Mouse (Mus musculus) myocyte (in vitro differentiated cells): ENCODE measurements around the gene Mvb12b. TPM values are rescaled to one million over a fixed set of nuclear protein-coding genes. Genes with fewer than 3 reads are reported as not detected.
A peak's percentile ranks its signal among the peaks of the same experiment; 100 is the strongest.

Experiments used
- H3K27me3 ChIP-seq: one replicate; pipeline ENCODE4 v1.6.1; 2011; ENCODE audit not compliant: control insufficient read depth, insufficient read depth, insufficient read length
- H3K36me3 ChIP-seq: one replicate; pipeline ENCODE4 v1.6.1; 2011; ENCODE audit not compliant: control insufficient read depth, insufficient read depth
- H3K4me2 ChIP-seq: one replicate; pipeline ENCODE4 v1.6.1; 2011; ENCODE audit warnings: low read depth, control low read depth
- H3K4me3 ChIP-seq: one replicate; pipeline ENCODE4 v1.5.1; 2011; ENCODE audit warnings: mild to moderate bottlenecking, control low read depth, moderate library complexity
- H3K79me2 ChIP-seq: one replicate; pipeline ENCODE4 v1.6.1; 2011; ENCODE audit not compliant: control insufficient read depth, insufficient read depth
- H3ac ChIP-seq: one replicate; pipeline ENCODE4 v1.6.1; 2011; ENCODE audit not compliant: control insufficient read depth, insufficient read length
- CEBPB ChIP-seq: IDR thresholded peaks from 2 replicates; pipeline ENCODE4 v1.6.1; 2011; ENCODE audit warnings: mild to moderate bottlenecking, moderate library complexity; ENCODE audit not compliant: poor library complexity, insufficient read depth, severe bottlenecking
- E2F4 ChIP-seq: IDR thresholded peaks from one replicate; pipeline ENCODE4 v1.6.1; 2011; ENCODE audit warnings: mild to moderate bottlenecking, control low read depth, moderate library complexity; ENCODE audit not compliant: insufficient read depth
- MAX ChIP-seq: IDR thresholded peaks from one replicate; pipeline ENCODE4 v1.6.1; 2011; ENCODE audit warnings: low read depth, mild to moderate bottlenecking, control low read depth
- MYOD1 ChIP-seq, 3 experiments: IDR thresholded peaks; one replicate each; pipeline ENCODE4 v1.6.1; 2011; ENCODE audit warnings: control low read depth in 2 of 3, low read depth in 2 of 3, mild to moderate bottlenecking in 2 of 3, moderate library complexity in 1 of 3; ENCODE audit not compliant: insufficient read length in 2 of 3, control insufficient read depth in 1 of 3
- MYOG ChIP-seq, 3 experiments: IDR thresholded peaks; one replicate each; pipeline ENCODE4 v1.6.1; 2011; ENCODE audit warnings: control low read depth in 2 of 3, low read depth in 2 of 3, mild to moderate bottlenecking in 2 of 3; ENCODE audit not compliant: insufficient read length in 2 of 3, control insufficient read depth in 1 of 3, insufficient read depth in 1 of 3
- POLR2A ChIP-seq: IDR thresholded peaks from one replicate; pipeline ENCODE4 v1.6.1; 2011; ENCODE audit warnings: low read depth, mild to moderate bottlenecking, control low read depth, moderate library complexity; ENCODE audit not compliant: insufficient read length
- POLR2AphosphoS2 ChIP-seq: IDR thresholded peaks from one replicate; pipeline ENCODE4 v1.6.1; 2011; ENCODE audit warnings: low read depth, control low read depth; ENCODE audit not compliant: insufficient read length
- REST ChIP-seq: IDR thresholded peaks from one replicate; pipeline ENCODE4 v1.6.1; 2011; ENCODE audit warnings: mild to moderate bottlenecking, control low read depth, moderate library complexity; ENCODE audit not compliant: insufficient read depth, insufficient read length
- SRF ChIP-seq: IDR thresholded peaks from one replicate; pipeline ENCODE4 v1.6.1; 2011; ENCODE audit warnings: low read depth; ENCODE audit not compliant: control insufficient read depth, insufficient read length
- TCF12 ChIP-seq: IDR thresholded peaks from one replicate; pipeline ENCODE4 v1.6.1; 2011; ENCODE audit warnings: mild to moderate bottlenecking, control low read depth; ENCODE audit not compliant: poor library complexity, insufficient read depth, severe bottlenecking
- TCF3 ChIP-seq: IDR thresholded peaks from one replicate; pipeline ENCODE4 v1.6.1; 2011; ENCODE audit warnings: low read depth, control low read depth; ENCODE audit not compliant: insufficient read length
- USF1 ChIP-seq: IDR thresholded peaks from one replicate; pipeline ENCODE4 v1.6.1; 2011; ENCODE audit warnings: low read depth, mild to moderate bottlenecking, control low read depth, moderate library complexity
- polyA plus RNA-seq: library from polyadenylated mRNA; unstranded; fragments of >200 nt; fragmentation: generic; extraction: Trizol; gene quantifications from one replicate; pipeline ENCODE4 v1.2.1, GENCODE M21; 2012; ENCODE audit warnings: missing spikeins

Mvb12b gene
- polyA plus RNA-seq, 1 experiment: 14.5 TPM

DNA sequence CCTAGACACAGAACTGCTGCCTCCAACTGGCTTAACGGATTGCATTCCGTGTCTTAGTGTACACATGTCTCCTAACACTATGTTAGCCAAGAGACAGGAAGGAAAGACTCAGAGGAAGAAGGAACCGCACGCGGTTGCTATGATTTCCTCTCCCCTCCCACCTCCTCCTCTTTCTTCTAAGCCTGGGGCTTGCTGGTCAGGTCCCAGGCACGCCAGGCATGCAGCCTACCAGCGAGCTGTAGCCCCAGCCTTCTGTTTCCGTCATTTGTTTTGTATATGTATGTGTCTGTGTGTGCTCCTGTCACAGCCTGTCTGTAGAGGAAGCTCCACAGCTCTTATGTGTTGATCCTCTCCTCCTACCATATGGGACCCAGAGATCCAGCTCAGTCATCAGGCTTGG is 20.6 kb upstream of the Mvb12b start:
- Histone ChIP-seq H3K27me3 (no peaks in the 10 kb centered on the region), H3K36me3 (no peaks in the 10 kb centered on the region), H3K4me2 (no peak overlapping the region), H3K79me2 (no peaks in the 10 kb centered on the region), H3ac (no peak overlapping the region), H3K4me3 (no peak overlapping the region)
- TF ChIP-seq POLR2A (no peak), MYOD1 (IDR thresholded peaks at IDR 0.05; ENCODE audit: control insufficient read depth in 1 of 3, insufficient read length in 2 of 3, low read depth in 2 of 3) (no peak), TCF12 (no peak), USF1 (no peak), MYOG (IDR thresholded peaks at IDR 0.05; ENCODE audit: control insufficient read depth in 1 of 3, insufficient read depth in 1 of 3, insufficient read length in 2 of 3, low read depth in 2 of 3) (no peak), CEBPB (no peak)

GRCm38 (mm10) chr2:33907174-33907573 is 19.4 kb upstream of the Mvb12b start:
- Histone ChIP-seq H3ac (no peak overlapping the region), H3K27me3 (no peaks in the 10 kb centered on the region), H3K4me3 (no peak overlapping the region), H3K4me2 (no peak overlapping the region), H3K36me3 (no peaks in the 10 kb centered on the region), H3K79me2 (no peaks in the 10 kb centered on the region)
- TF ChIP-seq MYOG (IDR thresholded peaks at IDR 0.05; ENCODE audit: control insufficient read depth in 1 of 3, insufficient read depth in 1 of 3, insufficient read length in 2 of 3, low read depth in 2 of 3) (no peak), MYOD1 (IDR thresholded peaks at IDR 0.05; ENCODE audit: control insufficient read depth in 1 of 3, insufficient read length in 2 of 3, low read depth in 2 of 3) (peak in 1 of 3 experiments; percentile 26)

DNA sequence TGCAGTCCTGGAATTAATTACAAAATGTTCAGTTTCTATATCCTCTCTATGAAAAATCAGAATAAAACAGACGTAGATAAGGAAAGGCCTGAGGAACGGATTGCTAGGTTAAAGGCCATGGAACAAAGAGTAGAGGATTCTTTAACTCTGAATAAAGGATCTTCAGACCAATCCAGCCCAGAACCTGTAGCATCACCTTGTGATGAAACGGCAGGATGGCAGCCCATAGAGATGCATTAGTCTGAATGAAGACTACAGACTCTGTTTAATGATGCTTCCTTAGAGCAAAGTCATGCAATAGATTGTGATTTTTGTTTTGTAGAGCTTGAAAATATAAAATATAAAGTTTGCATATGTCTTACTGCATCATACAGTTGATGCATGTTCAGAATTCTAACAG is 8.1 kb upstream of the Mvb12b start:
- Histone ChIP-seq H3K4me3 (no peak overlapping the region), H3K27me3 (peaks cover 6% of the 10 kb centered on the region), H3K36me3 (no peaks in the 10 kb centered on the region), H3K79me2 (no peaks in the 10 kb centered on the region), H3K4me2 (no peak overlapping the region), H3ac (no peak overlapping the region)
- TF ChIP-seq POLR2A (no peak), USF1 (no peak)

DNA sequence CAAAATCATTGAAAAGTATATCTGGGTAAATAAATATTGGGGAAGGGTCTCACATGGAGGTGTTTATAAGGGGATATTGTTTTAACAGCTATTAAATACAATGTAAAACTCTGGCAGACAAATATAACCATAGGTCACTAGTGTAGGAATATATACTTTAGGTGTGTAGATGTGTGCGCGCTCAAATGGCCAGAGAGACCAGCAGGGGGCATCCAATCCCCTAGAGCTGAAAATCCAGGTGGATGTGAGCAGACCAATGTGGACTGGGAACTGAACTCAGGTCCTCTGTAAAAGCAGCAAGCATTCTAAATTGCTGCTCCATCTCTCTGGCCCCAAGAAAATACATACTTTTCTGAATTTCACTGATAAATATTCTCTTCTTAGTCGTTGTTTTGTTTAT is 5.4 kb upstream of the Mvb12b start:
- no peaks in the 10 kb centered on the region for H3K79me2 ChIP-seq
- H3ac ChIP-seq: no peak overlapping the region
- H3K27me3 ChIP-seq: peaks cover 6% of the 10 kb centered on the region
- H3K36me3 ChIP-seq: no peaks in the 10 kb centered on the region
- H3K4me3 ChIP-seq: no peak overlapping the region
- TF ChIP-seq TCF3 (no peak), REST (no peak), TCF12 (no peak), E2F4 (no peak), POLR2A (no peak), MYOG (IDR thresholded peaks at IDR 0.05; ENCODE audit: control insufficient read depth in 1 of 3, insufficient read depth in 1 of 3, insufficient read length in 2 of 3, low read depth in 2 of 3) (no peak), SRF (no peak), CEBPB (no peak), MAX (no peak), USF1 (no peak)
- H3K4me2 ChIP-seq: no peak overlapping the region

- no peak for TF ChIP-seq REST
- no peak for TF ChIP-seq CEBPB
- TF ChIP-seq TCF12: no peak
- no peak for TF ChIP-seq E2F4
- no peak for TF ChIP-seq USF1
- no peak for TF ChIP-seq TCF3
- no peak for TF ChIP-seq MYOD1 (IDR thresholded peaks at IDR 0.05; ENCODE audit: control insufficient read depth in 1 of 3, insufficient read length in 2 of 3, low read depth in 2 of 3)
- TF ChIP-seq MAX: no peak
- TF ChIP-seq MYOG (IDR thresholded peaks at IDR 0.05; ENCODE audit: control insufficient read depth in 1 of 3, insufficient read depth in 1 of 3, insufficient read length in 2 of 3, low read depth in 2 of 3): no peak
- no peak for TF ChIP-seq POLR2AphosphoS2
- no peak for TF ChIP-seq SRF
- TF ChIP-seq POLR2A: no peak
- peaks cover 6% of the 10 kb centered on the region for H3K27me3 ChIP-seq
- no peak overlapping the region for H3ac ChIP-seq
- H3K79me2 ChIP-seq: no peaks in the 10 kb centered on the region
- H3K4me2 ChIP-seq: no peak overlapping the region
- no peaks in the 10 kb centered on the region for H3K36me3 ChIP-seq
- H3K4me3 ChIP-seq: no peak overlapping the region
Measured at GRCm38 (mm10) chr2:33892354-33892753, 4.6 kb upstream of the Mvb12b start.

GRCm38 (mm10) chr2:33888100-33888385 is 297 bp upstream of the Mvb12b start:
- peak overlapping the region; percentile 64 for H3K4me2 ChIP-seq
- H3ac ChIP-seq: peak overlapping the region; percentile 30
- H3K79me2 ChIP-seq: peaks cover 3% of the 10 kb centered on the region
- no peaks in the 10 kb centered on the region for H3K36me3 ChIP-seq
- peak overlapping the region; percentile 40 for H3K4me3 ChIP-seq
- TF ChIP-seq USF1 (no peak), POLR2A (no peak), MAX (no peak), SRF (no peak)
- H3K27me3 ChIP-seq: no peaks in the 10 kb centered on the region
